Mouse (Mus musculus) CH12.LX (cell line): ENCODE measurements at regions not wholly inside any gene's neighbourhood (a gene's known extent, or its start where the extent isn't known, plus 50 kb on each side); places are given as distances from the start of the nearest gene placed in this dataset.

Source experiments
- DNase-seq: peaks from one replicate; pipeline ENCODE4 v3.0.0-alpha.2; 2013; ENCODE audit errors: extremely low read depth
- H3K27ac ChIP-seq: 2 replicates; pipeline ENCODE4 v1.5.1; 2012; ENCODE audit warnings: low read depth, mild to moderate bottlenecking, control low read depth, moderate library complexity; ENCODE audit not compliant: insufficient read depth
- H3K27me3 ChIP-seq: replicated peaks from 2 replicates; pipeline ENCODE3; 2012; ENCODE audit warnings: inconsistent platforms
- H3K36me3 ChIP-seq, 2 experiments: replicated peaks in 1 of 2; 2 replicates each; pipeline versions ENCODE3 to v1.6.1; 2012; ENCODE audit warnings: inconsistent platforms in 1 of 2, low read length in 1 of 2, mild to moderate bottlenecking in 1 of 2, mixed read lengths in 1 of 2, moderate library complexity in 1 of 2; ENCODE audit not compliant: control insufficient read depth in 1 of 2, insufficient read depth in 1 of 2
- H3K4me1 ChIP-seq, 2 experiments: 2 replicates each; pipeline ENCODE4 v1.6.1; 2012; ENCODE audit warnings: inconsistent platforms in 1 of 2, moderate library complexity in 1 of 2; ENCODE audit not compliant: insufficient read depth in 2 of 2, control insufficient read depth in 1 of 2
- H3K4me2 ChIP-seq: 2 replicates; pipeline ENCODE4 v1.6.1; 2012; ENCODE audit warnings: low read depth, mild to moderate bottlenecking, control low read depth; ENCODE audit not compliant: poor library complexity, insufficient read depth, severe bottlenecking
- H3K4me3 ChIP-seq, 3 experiments: fragments of 150-350 bp in 1 of 3; sonication (generic) in 1 of 3; replicated peaks in 1 of 3; 2 replicates each; pipeline versions ENCODE3 to v1.5.1; 2011 to 2012; ENCODE audit warnings: low read depth in 2 of 3, low read length in 2 of 3, mild to moderate bottlenecking in 2 of 3, moderate library complexity in 2 of 3, control low read depth in 1 of 3, improper control_type of control experiment in 1 of 3, inconsistent platforms in 1 of 3, mixed read lengths in 1 of 3; ENCODE audit not compliant: poor library complexity in 1 of 3
- H3K79me2 ChIP-seq: replicated peaks from 2 replicates; pipeline ENCODE4 v1.6.1; 2012; ENCODE audit warnings: mild to moderate bottlenecking, moderate library complexity; ENCODE audit not compliant: control insufficient read depth, poor library complexity, insufficient read depth, severe bottlenecking; ENCODE audit errors: extremely low read depth
- H3K9ac ChIP-seq: 2 replicates; pipeline ENCODE4 v1.6.1; 2012; ENCODE audit warnings: low read depth, mild to moderate bottlenecking, control low read depth, moderate library complexity; ENCODE audit not compliant: insufficient read depth
- H3K9me3 ChIP-seq: replicated peaks from 2 replicates; pipeline ENCODE3; 2012; ENCODE audit warnings: low read length, inconsistent platforms, mixed read lengths
- BHLHE40 ChIP-seq: IDR thresholded peaks from 2 replicates; pipeline ENCODE4 v1.6.1; 2011; ENCODE audit warnings: mild to moderate bottlenecking, low read depth, low read length, improper control_type of control experiment
- CHD1 ChIP-seq: IDR thresholded peaks from 2 replicates; pipeline ENCODE4 v1.6.1; 2012; ENCODE audit warnings: low read depth, low read length, improper control_type of control experiment, inconsistent platforms
- E2F4 ChIP-seq: IDR thresholded peaks from 2 replicates; pipeline ENCODE4 v1.6.1; 2011; ENCODE audit warnings: low read depth, low read length, improper control_type of control experiment; ENCODE audit not compliant: insufficient replicate concordance
- ELF1 ChIP-seq: IDR thresholded peaks from 2 replicates; pipeline ENCODE4 v1.6.1; 2014; ENCODE audit warnings: low read depth, mild to moderate bottlenecking, inconsistent platforms, low read length, improper control_type of control experiment
- EP300 ChIP-seq: IDR thresholded peaks from 2 replicates; pipeline ENCODE4 v1.6.1; 2011; ENCODE audit warnings: low read length, improper control_type of control experiment
- HCFC1 ChIP-seq: IDR thresholded peaks from 2 replicates; pipeline ENCODE4 v1.6.1; 2012; ENCODE audit warnings: low read depth, mild to moderate bottlenecking, inconsistent platforms, low read length, improper control_type of control experiment
- JUN ChIP-seq: IDR thresholded peaks from 2 replicates; pipeline ENCODE4 v1.6.1; 2011; ENCODE audit warnings: low read depth, mild to moderate bottlenecking, low read length, improper control_type of control experiment, moderate library complexity; ENCODE audit not compliant: insufficient read depth
- JUND ChIP-seq: conservative IDR thresholded peaks from 2 replicates; pipeline ENCODE4 v1.6.1; 2011; ENCODE audit warnings: low read depth, low read length, improper control_type of control experiment
- KAT2A ChIP-seq: IDR thresholded peaks from 2 replicates; pipeline ENCODE4 v1.6.1; 2012; ENCODE audit warnings: low read length, improper control_type of control experiment, inconsistent platforms; ENCODE audit not compliant: insufficient replicate concordance
- MAFK ChIP-seq: IDR thresholded peaks from 2 replicates; pipeline ENCODE4 v1.6.1; 2011; ENCODE audit warnings: low read length, improper control_type of control experiment; ENCODE audit not compliant: insufficient replicate concordance
- MAZ ChIP-seq: IDR thresholded peaks from 2 replicates; pipeline ENCODE4 v1.6.1; 2012; ENCODE audit warnings: low read depth, mild to moderate bottlenecking, inconsistent platforms, low read length, improper control_type of control experiment, moderate library complexity
- MEF2A ChIP-seq: IDR thresholded peaks from 2 replicates; pipeline ENCODE4 v1.6.1; 2014; ENCODE audit warnings: low read depth, mild to moderate bottlenecking, inconsistent platforms, low read length, improper control_type of control experiment, borderline replicate concordance
- MXI1 ChIP-seq: IDR thresholded peaks from 2 replicates; pipeline ENCODE4 v1.6.1; 2011; ENCODE audit warnings: mild to moderate bottlenecking, low read depth, low read length, improper control_type of control experiment
- NELFE ChIP-seq: IDR thresholded peaks from 2 replicates; pipeline ENCODE4 v1.6.1; 2011; ENCODE audit warnings: low read depth, low read length, improper control_type of control experiment
- PAX5 ChIP-seq: IDR thresholded peaks from 2 replicates; pipeline ENCODE4 v1.6.1; 2012; ENCODE audit warnings: low read length, inconsistent platforms, mixed read lengths
- POLR2AphosphoS2 ChIP-seq: IDR thresholded peaks from 2 replicates; pipeline ENCODE4 v1.6.1; 2011; ENCODE audit warnings: low read depth, low read length, improper control_type of control experiment
- RAD21 ChIP-seq: IDR thresholded peaks from 2 replicates; pipeline ENCODE4 v1.6.1; 2011; ENCODE audit warnings: low read depth, mild to moderate bottlenecking, low read length, improper control_type of control experiment, moderate library complexity
- RCOR1 ChIP-seq: conservative IDR thresholded peaks from 2 replicates; pipeline ENCODE4 v1.6.1; 2012; ENCODE audit warnings: low read depth, mild to moderate bottlenecking, inconsistent platforms, low read length, improper control_type of control experiment
- SIN3A ChIP-seq: IDR thresholded peaks from 2 replicates; pipeline ENCODE4 v1.6.1; 2012; ENCODE audit warnings: low read length, improper control_type of control experiment, inconsistent platforms
- TBP ChIP-seq: conservative IDR thresholded peaks from 2 replicates; pipeline ENCODE4 v1.6.1; 2011; ENCODE audit warnings: low read depth, low read length, improper control_type of control experiment
- UBTF ChIP-seq: IDR thresholded peaks from 2 replicates; pipeline ENCODE4 v1.6.1; 2012; ENCODE audit warnings: low read depth, mild to moderate bottlenecking, inconsistent platforms, low read length, improper control_type of control experiment, moderate library complexity
- USF1 ChIP-seq: IDR thresholded peaks from 2 replicates; pipeline ENCODE4 v1.6.1; 2014; ENCODE audit warnings: low read depth, mild to moderate bottlenecking, inconsistent platforms, low read length, improper control_type of control experiment
- USF2 ChIP-seq: conservative IDR thresholded peaks from 2 replicates; pipeline ENCODE4 v1.6.1; 2011; ENCODE audit warnings: low read depth, low read length, improper control_type of control experiment
- ZC3H11A ChIP-seq: IDR thresholded peaks from 2 replicates; pipeline ENCODE4 v1.6.1; 2012; ENCODE audit warnings: low read depth, mild to moderate bottlenecking, inconsistent platforms, low read length, improper control_type of control experiment
- ZKSCAN1 ChIP-seq: IDR thresholded peaks from 2 replicates; pipeline ENCODE4 v1.6.1; 2012; ENCODE audit warnings: low read depth, inconsistent platforms, low read length, improper control_type of control experiment, borderline replicate concordance
- ZMIZ1 ChIP-seq: IDR thresholded peaks from 2 replicates; pipeline ENCODE4 v1.6.1; 2012; ENCODE audit warnings: low read depth, mild to moderate bottlenecking, inconsistent platforms, low read length, improper control_type of control experiment
- dilution Hi-C: fragments of 300-500 bp; cut with MboI; formaldehyde crosslinking; loops from 2 replicates; pipeline ENCODE4 v1.14.3; 2020; ENCODE audit warnings: low sequenced_read_pairs; ENCODE audit not compliant: extremely low pct_unique_long_range_greater_than_20kb, extremely low pct_ligation_motif_present
- in situ Hi-C: fragments of 300-500 bp; cut with MboI; formaldehyde crosslinking; loops from 3 replicates; pipeline ENCODE4 v1.14.3; 2019; ENCODE audit warnings: low sequenced_read_pairs, low pct_ligation_motif_present, low pct_unique_long_range_greater_than_20kb, mixed read lengths

DNA sequence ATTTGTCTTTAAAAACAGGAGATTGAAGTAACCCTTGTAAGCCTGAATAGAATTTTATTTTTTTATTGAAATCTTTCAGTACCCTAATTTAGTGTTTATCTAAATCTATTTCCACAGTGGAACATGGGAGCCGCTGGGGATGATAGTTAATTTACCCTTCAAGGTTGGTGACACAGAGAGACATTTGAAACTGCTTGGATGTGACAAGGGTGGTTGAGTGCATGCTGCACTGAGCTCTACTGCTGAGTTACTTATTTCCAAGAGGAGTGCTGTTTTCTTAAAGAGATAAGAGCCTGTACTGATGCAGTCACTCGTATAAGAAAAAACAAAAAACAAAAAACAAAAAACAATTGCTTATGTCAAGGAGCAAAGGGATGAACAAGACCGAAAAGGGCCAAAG lies 123.7 kb upstream of the Map3k1 start:
- H3K79me2 ChIP-seq = no peaks in the 10 kb centered on the region
- no peak overlapping the region for H3K27ac ChIP-seq
- no peak overlapping the region for H3K4me2 ChIP-seq
- dilution Hi-C loops = no loop called here
- H3K9ac ChIP-seq = no peak overlapping the region
- in situ Hi-C loops = no loop called here
- no peak for DNase-seq
- H3K27me3 ChIP-seq = no peaks in the 10 kb centered on the region
- H3K4me3 ChIP-seq = no peak overlapping the region
- peaks cover 14 to 58% of the 10 kb centered on the region in 2 experiments for H3K4me1 ChIP-seq
- H3K9me3 ChIP-seq = no peaks in the 10 kb centered on the region
- no peaks in the 10 kb centered on the region for H3K36me3 ChIP-seq
- no peak for TF ChIP-seq HCFC1
- no peak for TF ChIP-seq NELFE
- TF ChIP-seq ZKSCAN1 = no peak
- TF ChIP-seq CHD1 = no peak
- no peak for TF ChIP-seq MEF2A
- no peak for TF ChIP-seq RAD21
- TF ChIP-seq BHLHE40 = no peak
- TF ChIP-seq MXI1 = no peak
- no peak for TF ChIP-seq PAX5
- TF ChIP-seq POLR2AphosphoS2 = no peak
- no peak for TF ChIP-seq JUND
- TF ChIP-seq JUN = no peak
- no peak for TF ChIP-seq TBP
- TF ChIP-seq RCOR1 = no peak
- no peak for TF ChIP-seq USF2
- TF ChIP-seq USF1 = no peak

DNA sequence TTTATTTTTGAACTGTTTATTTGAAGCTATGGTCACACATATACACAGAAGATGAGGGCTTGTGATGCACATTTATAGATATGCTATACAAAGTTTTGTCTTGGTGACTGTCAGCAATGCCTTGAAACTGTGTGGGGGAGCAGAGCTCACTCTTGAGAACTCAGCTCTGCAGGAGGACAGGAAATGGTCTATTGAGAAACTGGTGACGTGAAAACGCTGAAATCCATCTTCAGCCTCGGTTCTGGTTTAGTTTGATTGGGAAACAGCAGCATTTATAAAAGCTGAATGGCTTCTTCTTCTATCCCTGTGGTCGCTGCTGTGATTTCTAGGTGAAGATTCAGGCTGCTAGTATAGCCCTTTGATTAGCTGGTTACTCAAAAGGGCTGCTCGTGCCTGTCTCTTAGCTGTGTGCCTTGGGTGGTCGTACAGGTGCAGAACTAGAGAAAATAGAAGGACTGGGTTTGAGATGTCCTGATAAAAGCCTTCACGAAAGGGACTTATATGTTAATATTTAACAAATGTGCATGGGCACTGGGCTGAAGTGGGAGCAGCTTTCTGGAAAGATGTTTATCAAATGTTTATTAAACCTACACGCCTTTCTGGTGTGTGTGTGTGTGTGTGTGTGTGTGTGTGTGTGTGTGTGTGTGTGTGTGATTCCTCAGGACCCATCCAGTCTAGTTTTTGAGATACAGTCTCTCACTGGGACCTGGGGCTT lies 124.9 kb upstream of the Map3k1 start:
- peaks cover 16 to 63% of the 10 kb centered on the region in 2 experiments for H3K4me1 ChIP-seq
- H3K4me2 ChIP-seq = no peak overlapping the region
- H3K27me3 ChIP-seq = no peaks in the 10 kb centered on the region
- no peaks in the 10 kb centered on the region for H3K79me2 ChIP-seq
- in situ Hi-C loops = no loop called here
- H3K36me3 ChIP-seq = no peaks in the 10 kb centered on the region
- no peak for DNase-seq
- no peak overlapping the region for H3K4me3 ChIP-seq
- no peak overlapping the region for H3K27ac ChIP-seq
- no peak overlapping the region for H3K9ac ChIP-seq
- dilution Hi-C loops = no loop called here
- no peaks in the 10 kb centered on the region for H3K9me3 ChIP-seq
- TF ChIP-seq ELF1 (no peak), E2F4 (no peak), SIN3A (no peak), MAFK (no peak), JUND (no peak), RAD21 (no peak), ZC3H11A (no peak), EP300 (no peak), CHD1 (no peak), MAZ (no peak), ZMIZ1 (no peak), UBTF (no peak), MEF2A (no peak), KAT2A (no peak)
